Mouse (Mus musculus) ES-E14 (cell line): ENCODE results near the gene Gls2.

Experiments used
- CHD2 ChIP-seq: IDR thresholded peaks from 2 replicates; pipeline ENCODE4 v1.6.1; 2014; ENCODE audit warnings: mild to moderate bottlenecking, low read depth, low read length, inconsistent platforms
- HCFC1 ChIP-seq: IDR thresholded peaks from 2 replicates; pipeline ENCODE4 v1.6.1; 2012; ENCODE audit warnings: low read length, inconsistent platforms, borderline replicate concordance; ENCODE audit not compliant: insufficient read depth
- MAFK ChIP-seq: IDR thresholded peaks from 2 replicates; pipeline ENCODE4 v1.6.1; 2014; ENCODE audit warnings: mild to moderate bottlenecking, low read depth, low read length, inconsistent platforms; ENCODE audit not compliant: insufficient read depth
- ZC3H11A ChIP-seq: IDR thresholded peaks from 2 replicates; pipeline ENCODE4 v1.6.1; 2012; ENCODE audit warnings: low read depth, mild to moderate bottlenecking, inconsistent platforms, low read length, borderline replicate concordance
- ZNF384 ChIP-seq: IDR thresholded peaks from 2 replicates; pipeline ENCODE4 v1.6.1; 2012; ENCODE audit warnings: low read depth, low read length, inconsistent platforms

DNA sequence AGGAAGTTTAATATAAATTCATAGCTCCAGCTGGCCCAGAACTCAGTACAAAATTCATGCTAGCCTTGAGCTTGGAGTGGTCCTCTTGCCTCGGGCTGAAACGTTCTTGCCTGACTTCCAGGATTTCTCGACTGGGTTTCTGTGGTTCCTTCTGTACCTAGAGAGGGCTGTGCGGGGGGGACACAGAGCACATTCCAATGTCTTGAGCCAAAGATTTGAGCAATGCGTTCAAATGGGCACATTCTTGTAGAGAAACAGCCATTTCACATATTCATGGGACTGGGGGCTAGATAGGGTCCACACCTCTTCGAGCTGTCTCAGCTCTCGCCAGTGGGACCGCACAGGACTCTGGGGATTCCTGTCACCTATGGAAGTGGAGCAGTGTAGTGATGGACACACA is 61.7 kb downstream of the Gls2 start:
- no peak for TF ChIP-seq MAFK
- no peak for TF ChIP-seq HCFC1
- TF ChIP-seq ZC3H11A: no peak
- TF ChIP-seq ZNF384: no peak
- no peak for TF ChIP-seq CHD2
